Mouse (Mus musculus) gastrocnemius, postnatal 4 days (tissue): ENCODE data around the gene Atp6v1g2. TPM values are rescaled to one million over a fixed set of nuclear protein-coding genes. Genes with fewer than 3 reads are reported as not detected.
A peak's percentile ranks its signal among the peaks of the same experiment; 100 is the strongest.

ENCODE experiments used
- DNase-seq, 2 experiments: peaks; one replicate each; pipeline ENCODE4 v3.0.0; 2021 to 2022; ENCODE audit warnings: low spot score in 2 of 2, mixed read lengths in 2 of 2
- total RNA-seq, 2 experiments: library from RNA; stranded (reverse); gene quantifications; 2 replicates each; pipeline ENCODE4 v1.2.3; 2021

The Atp6v1g2 gene
- total RNA-seq, 2 experiments from 2014 or later = 2.7 to 3.2 TPM

GRCm38 (mm10) chr17:35236390-35236746 lies 2.9 kb downstream of the Atp6v1g2 start:
- peak; percentile 95 for DNase-seq

DNA sequence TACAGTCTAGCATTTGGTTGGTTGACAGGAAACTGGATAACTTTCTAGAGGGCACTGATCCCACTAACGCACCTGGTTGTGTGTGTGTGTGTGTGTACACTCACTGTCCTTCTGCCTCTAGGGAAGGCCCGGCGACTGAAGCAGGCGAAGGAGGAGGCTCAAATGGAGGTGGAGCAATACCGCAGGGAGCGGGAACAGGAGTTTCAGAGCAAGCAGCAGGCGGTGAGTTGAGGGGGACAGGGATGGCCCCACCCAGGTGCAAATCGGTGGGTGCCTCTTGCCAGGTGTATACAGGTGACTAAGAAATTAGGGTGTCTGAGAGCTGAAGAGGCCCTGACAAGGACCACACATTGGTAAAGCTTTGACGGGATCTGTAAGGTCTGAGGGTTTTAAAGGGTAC lies 3.5 kb downstream of the Atp6v1g2 start:
- DNase-seq = no peak

DNA sequence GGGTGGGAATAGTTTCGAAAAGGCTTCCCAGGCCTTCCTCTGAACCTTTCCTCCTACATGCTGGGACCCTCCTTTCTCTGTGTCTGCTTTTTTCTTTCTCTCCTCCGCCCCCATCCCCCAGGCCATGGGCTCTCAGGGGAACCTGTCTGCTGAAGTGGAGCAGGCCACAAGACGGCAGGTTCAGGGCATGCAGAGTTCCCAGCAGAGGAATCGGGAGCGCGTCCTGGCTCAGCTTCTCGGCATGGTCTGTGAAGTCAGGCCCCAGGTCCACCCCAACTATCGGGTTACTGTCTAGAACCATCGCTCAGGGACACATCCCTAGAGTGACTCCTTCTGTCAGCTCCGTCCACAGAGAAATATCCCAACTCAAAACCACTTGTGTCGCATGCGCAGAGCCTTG lies 4.0 kb downstream of the Atp6v1g2 start:
- no peak for DNase-seq

- no peak for DNase-seq
Observed at GRCm38 (mm10) chr17:35239700-35240099, 6.2 kb downstream of the Atp6v1g2 start.

DNA sequence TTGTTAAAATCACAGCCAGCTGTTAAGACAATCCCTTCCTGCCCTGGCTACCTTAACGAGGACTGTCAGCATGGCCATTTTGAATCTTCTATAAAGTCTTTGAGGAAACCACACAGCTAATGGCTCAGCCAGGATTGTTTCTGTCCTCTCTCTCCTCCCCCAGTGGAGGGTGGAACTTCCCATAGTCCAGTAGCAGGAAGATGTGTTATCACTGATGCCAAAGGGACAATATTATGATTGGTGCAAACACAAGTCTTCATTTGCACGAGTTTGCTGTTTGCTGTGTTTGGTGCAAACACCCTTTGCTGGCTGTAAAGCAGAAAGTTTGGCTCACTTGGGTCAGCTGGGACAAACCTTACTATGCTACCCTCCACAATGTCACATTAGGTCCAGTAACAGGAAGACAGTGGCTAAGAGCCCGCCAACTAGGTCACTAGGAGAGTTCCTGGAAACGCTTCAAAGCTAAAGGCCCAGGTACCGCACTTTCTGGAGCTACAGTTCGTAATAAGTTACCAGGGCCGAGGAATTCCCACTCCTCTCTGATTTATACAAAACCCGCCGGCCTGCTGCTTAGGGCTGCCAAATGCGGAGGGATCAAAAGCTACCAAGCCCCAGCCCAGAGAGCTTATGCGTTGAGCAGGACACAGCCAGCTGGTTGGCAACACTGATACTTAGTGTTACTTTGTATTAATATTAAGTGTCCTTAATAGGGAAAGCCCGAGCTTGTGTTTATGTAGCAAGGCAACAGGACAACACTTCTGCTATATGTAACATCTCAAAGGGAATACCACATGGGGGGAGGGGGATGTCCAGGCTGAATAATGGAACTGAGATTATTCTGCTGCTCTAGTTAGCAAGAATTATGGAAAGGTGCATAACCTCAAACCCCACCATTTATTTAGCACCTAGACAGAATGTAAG lies 7.2 kb downstream of the Atp6v1g2 start:
- DNase-seq = no peak

GRCm38 (mm10) chr17:35241305-35242014 lies 8.0 kb downstream of the Atp6v1g2 start, which contains the start of gene Ddx39b:
TSS of gene Ddx39b (plus strand) at chr17:35241746.
- DNase-seq = peak; percentile 94 to 96

DNA sequence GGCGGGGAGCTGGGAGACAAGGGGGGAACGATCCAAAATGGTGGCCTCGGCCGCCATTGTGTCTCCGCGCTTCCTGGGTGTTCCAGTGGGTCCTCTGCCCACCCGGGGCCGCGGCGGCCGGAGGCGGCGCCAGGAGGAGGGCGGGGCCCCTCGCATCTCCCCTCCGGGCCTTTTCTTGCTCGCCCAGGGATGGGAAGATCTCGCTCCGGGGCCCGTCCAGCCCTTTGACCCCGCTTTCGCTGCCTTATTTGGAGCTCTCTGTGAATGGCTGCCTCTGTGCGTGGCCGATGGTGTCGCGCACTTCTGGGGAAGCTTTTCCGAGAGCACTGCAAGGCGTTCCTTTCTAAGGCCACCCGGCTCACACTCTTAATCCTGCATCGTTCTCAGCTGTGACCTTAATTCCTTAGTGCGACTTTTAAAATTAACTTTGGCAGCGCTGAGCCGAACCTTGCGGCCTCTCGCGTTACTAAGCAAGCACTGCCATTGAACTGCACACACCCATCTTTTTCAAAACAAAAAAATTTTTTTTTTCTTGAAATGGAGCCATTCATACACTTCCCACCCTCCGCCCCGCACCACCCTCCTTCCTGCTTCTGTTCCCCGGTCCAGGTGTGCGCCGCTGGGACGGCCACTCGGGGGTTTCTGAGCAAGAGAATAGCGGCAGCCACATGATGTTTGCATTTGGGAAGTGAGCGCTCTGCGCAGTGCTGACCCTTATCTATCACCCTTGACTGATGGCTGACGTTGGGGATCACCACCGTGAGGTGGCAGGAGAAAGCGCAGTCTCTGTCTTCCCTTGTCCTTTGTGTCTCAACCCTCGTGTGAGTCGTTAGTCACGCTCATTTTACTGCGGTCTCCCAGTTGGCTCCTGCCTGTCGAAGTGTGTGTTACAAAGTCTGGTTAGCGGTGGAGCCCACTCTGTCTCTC lies 8.8 kb downstream of the Atp6v1g2 start:
- DNase-seq = peak; percentile 65 to 78

DNA sequence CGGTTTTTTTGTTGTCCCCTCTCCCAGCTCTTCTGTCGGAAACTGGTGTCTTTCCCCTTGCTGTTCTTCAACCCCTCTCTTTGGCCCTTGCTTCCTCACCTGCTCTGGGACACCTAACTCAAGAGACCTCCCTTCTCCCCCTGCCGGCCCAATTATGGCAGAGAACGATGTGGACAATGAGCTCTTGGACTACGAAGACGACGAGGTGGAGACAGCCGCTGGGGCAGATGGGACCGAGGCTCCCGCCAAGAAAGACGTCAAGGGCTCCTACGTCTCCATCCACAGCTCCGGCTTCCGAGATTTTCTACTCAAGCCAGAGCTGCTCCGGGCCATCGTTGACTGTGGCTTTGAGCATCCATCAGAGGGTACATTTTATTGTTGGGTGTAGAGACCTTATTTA lies 9.6 kb downstream of the Atp6v1g2 start:
- DNase-seq = peak in 1 of 2 experiments; percentile 69

GRCm38 (mm10) chr17:35244999-35245398 lies 11.5 kb downstream of the Atp6v1g2 start:
- DNase-seq = no peak

DNA sequence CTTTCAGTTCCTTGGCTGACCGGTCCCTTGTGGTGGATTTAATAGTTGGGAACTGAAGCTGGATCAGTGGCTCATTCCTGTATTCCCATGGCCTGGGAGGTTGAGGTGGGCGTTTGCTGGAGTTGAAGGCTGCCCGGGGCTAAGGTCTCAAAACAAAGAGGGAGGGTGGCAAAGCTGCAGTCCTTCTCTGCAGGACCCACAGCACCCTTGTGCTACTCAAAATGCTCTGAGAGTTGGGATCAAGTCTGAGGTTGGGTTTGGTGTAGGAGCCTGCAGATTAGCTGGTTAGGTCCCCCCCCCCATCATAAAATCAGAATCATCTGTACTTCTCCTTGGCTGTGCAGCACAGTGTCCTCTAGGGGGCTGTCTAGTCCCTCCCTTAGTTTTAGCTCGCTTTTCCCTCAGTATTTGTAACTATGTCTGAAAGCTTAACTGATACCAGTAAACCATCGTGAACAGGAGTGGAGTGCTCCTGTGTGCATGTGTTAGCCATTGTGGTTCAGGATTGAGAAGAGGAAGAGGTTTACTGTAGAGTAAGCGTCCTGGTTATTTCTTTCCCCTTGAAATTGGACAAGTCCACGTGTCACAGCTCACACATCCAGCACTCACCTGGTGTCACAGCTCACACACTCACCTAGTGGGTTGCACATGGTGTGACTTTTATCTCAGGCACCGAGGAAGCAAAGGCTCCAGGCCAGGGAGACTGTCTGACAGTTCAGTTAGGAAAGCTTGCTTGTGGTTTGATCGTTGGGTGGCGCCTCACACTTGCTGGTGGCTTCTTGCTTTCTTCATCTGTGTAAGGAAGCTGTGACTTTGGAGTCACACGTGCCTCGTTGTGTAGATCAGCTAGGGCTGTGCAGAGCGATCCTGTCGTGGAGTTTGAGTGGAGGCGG lies 12.5 kb downstream of the Atp6v1g2 start:
- DNase-seq = peak in 1 of 2 experiments; percentile 10

DNA sequence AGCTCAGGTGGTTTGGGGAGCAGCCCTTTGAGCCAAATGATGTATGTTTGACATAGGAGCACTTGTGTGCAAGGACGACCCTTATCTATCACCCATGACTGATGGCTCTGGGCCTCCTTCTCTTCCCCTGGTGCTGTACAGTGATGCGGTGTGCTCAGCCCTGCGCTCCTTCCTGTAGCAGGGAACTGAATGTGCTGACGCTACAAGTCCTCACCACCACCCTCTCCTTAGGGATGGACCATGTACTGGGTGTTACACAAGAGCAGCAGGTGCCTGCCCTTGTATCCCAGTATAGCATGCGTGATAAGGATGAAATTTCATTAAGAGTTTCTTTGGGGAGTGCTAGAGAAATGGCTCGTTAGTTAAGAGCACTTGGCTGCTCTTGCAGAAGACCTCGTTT lies 13.7 kb downstream of the Atp6v1g2 start:
- DNase-seq = no peak

DNA sequence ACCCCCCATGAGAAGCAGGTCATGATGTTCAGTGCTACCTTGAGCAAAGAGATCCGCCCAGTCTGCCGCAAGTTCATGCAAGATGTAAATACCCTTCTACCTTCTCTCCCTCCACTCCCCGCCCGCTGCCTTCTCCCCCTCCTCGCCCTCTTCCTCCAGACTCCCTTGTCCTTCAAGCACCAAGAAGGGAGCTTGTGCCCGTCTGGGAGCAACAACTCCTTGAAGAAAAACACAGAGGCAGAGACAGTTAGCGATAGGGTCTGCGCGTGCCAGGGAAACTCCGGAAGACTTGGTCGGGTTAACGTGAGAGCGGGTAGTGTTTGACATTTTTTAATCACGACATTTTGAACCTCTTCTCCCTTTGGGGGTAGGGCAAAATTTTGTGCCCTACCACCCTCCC lies 15.5 kb downstream of the Atp6v1g2 start:
- no peak for DNase-seq

GRCm38 (mm10) chr17:35249451-35250197 lies 16.2 kb downstream of the Atp6v1g2 start:
- no peak for DNase-seq

DNA sequence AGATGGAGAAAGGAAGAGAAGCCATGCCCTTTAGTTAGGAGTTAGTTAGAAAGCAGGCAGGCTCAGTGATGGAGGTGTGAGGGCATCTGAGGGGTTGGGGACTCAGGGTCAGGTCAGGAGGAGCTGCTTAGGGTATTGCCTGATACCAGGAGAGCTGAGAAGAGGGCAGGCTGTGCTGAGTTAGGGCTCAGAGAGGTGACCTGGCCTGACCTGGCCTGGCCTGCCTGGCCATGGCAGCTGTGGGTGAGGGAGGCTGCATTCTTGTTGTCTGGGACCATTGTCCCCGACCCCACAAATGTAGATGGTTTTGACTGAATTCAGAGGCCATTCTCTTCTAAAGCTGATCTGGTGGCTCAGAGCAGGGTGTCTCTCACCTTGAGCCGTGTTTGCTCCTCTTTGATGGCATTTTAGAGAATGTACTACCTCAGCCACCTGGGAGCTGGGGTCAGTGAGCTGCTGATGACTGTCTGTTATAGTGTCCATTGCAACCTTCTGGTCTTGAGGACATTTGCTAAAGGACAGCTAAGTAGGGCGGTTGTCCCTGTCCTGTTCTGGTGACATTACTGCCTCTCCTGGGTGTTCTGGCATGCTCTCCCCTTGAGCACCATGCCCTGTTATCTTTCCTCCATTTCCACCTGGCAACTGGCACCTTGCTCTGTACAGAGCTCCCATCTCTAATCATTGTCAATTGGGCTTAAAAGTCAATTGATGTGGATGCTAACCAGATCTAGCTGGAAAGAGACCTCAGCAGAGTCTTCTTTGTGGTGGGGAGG lies 17.1 kb downstream of the Atp6v1g2 start:
- DNase-seq = no peak

DNA sequence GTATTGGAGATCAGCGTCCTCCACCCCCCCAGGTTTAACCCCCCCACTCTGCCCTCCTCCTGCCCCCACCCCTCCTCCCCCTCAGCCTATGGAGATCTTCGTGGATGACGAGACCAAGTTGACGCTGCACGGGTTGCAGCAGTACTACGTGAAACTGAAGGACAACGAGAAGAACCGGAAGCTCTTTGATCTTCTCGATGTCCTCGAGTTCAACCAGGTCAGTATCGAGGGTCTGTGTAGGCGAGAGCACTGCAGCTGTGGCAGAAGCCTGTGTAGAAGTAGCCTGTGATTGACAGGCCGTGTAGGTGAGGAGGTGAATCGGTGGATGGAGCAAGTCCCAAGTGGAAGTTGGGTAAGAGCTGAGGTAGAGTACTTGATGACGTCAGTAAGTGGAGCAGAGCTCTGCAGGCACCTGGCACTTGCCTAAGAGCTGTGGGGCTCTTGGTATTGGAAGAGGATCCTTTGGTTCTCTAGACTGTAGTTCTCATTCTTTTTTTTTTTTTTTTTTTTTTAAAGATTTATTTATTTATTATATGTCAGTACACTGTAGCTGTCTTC lies 17.8 kb downstream of the Atp6v1g2 start:
- DNase-seq = no peak

DNA sequence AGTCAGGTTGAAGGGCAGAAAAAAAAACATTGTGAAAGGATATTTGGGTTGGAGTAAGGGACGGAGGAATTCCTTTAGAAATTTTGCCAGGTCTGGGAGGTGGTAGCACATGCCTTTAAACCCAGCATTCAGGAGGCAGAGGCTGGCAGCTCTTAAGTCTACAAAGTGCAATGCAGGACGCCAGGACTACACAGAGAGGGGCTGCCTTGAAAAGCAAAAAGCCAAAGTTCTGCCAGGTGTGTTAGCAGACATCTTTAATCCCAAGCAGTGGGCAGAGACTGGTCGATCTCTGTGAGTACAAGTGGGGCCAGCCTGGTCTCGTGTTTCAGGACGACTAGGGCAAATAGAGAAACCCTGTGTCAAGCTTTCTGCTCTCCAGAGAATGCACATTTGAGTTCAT lies 18.5 kb downstream of the Atp6v1g2 start:
- DNase-seq = no peak

DNA sequence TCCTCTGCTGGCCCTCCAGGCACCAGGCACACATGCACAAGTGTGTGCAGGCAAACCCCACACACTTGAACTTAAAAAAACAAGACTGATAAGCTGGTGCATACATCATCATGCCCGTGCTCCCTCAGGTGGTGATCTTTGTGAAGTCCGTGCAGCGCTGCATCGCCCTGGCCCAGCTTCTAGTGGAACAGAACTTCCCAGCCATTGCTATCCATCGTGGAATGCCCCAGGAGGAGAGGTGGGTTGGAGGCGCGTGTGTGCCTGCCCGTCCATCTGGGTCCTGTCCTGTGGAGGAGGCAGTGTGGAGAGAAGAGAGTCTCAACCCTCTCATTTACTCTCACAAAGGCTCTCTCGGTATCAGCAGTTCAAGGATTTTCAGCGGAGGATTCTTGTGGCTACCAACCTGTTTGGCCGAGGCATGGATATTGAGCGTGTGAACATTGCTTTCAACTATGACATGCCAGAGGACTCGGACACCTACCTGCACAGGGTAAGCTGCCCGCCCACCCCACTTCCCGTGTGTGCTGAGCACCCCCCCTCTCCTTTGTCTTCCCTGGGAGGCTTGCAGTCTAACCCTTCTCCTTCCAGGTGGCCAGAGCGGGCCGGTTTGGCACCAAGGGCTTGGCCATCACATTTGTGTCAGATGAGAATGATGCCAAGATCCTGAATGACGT lies 19.3 kb downstream of the Atp6v1g2 start:
- no peak for DNase-seq
